ENCODE assay signal across 23 mouse cellular contexts in the genomic region with DNA sequence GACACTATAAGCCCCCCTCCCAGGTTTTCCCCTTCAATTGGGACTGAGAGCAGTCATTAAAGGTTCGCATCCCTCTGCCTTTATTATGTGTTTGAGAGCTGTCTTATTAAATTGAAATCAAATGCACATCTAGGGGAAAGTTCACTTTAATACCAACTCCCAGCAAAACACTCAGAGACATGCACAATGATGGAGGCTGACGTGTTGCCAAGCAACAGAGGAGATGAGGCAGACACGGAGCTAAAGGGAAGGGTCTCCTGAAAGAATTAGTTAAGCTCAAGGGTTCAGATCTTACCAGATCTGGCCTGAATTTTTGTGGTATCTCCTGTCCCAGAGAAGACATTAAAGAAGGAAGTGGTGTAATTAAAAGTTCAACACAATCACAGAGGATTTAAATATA.
DNase-seq lines count a peak whose midpoint lies in the region; ATAC-seq and TF ChIP-seq lines count a peak whose summit lies in the region.
"Had no signal": no experiment of that assay in that cellular context is flagged by ENCODE, and none has a peak within 500 bp of the region (broad histone marks: within the 10 kb centered on the region; RNA-seq: fewer than 3 reads in every experiment).

No protein-coding gene starts in this region.

- H3K4me1 ChIP-seq in hindbrain, embryonic 13.5 days (replicated peaks) = peaks cover 19% of the 10 kb centered on the region
- 0 out of 2 replicates have a peak, but pooled peaks cover 8% of the 10 kb centered on the region for H3K4me1 ChIP-seq in hindbrain, embryonic 14.5 days (replicated peaks; ENCODE audit: control insufficient read depth, insufficient read depth, low read length)
- peaks cover 10% of the 10 kb centered on the region for H3K4me1 ChIP-seq in midbrain, embryonic 16.5 days (ENCODE audit: control insufficient read depth, insufficient read depth, low read length)
- H3K4me1 ChIP-seq: embryonic facial prominence, embryonic 15.5 days; heart, embryonic 15.5 days; intestine, embryonic 15.5 days; limb, embryonic 13.5 days; liver, embryonic 13.5 days; stomach, embryonic 15.5 days had no signal

- intact Hi-C loops in left cerebral cortex, postnatal 25 days (cut with DNase I) = no loop called here

- H3K9ac ChIP-seq in hindbrain, embryonic 13.5 days = no peak overlapping the region
- no peak overlapping the region for H3K9ac ChIP-seq in hindbrain, embryonic 14.5 days
- H3K9ac ChIP-seq in midbrain, embryonic 16.5 days (ENCODE audit: low read depth, low read length) = no peak overlapping the region
- H3K9ac ChIP-seq: embryonic facial prominence, embryonic 15.5 days; heart, embryonic 15.5 days; intestine, embryonic 15.5 days; limb, embryonic 13.5 days; liver, embryonic 13.5 days; lung, embryonic 14.5 days; stomach, embryonic 15.5 days had no signal

- TF ChIP-seq CTCF in brain, embryonic 14.5 days (IDR thresholded peaks at IDR 0.05; ENCODE audit: borderline replicate concordance, extremely low read depth, insufficient read depth, insufficient read length) = no peak

- no peak overlapping the region for H3K4me2 ChIP-seq in hindbrain, embryonic 13.5 days
- no peak overlapping the region for H3K4me2 ChIP-seq in hindbrain, embryonic 14.5 days (replicated peaks)
- H3K4me2 ChIP-seq in midbrain, embryonic 16.5 days (ENCODE audit: low read length) = 0 out of 2 replicates have a peak overlapping the region, but pooled peaks have one; percentile 4
- H3K4me2 ChIP-seq: embryonic facial prominence, embryonic 15.5 days; heart, embryonic 15.5 days; intestine, embryonic 15.5 days; limb, embryonic 13.5 days; liver, embryonic 13.5 days; lung, embryonic 14.5 days; stomach, embryonic 15.5 days had no signal

- 31% methylated on average over 3 of the region's 3 CpGs for WGBS in hindbrain, embryonic 13.5 days
- WGBS in hindbrain, embryonic 14.5 days = 25% methylated on average over 3 of the region's 3 CpGs
- WGBS in midbrain, embryonic 16.5 days = 21% methylated on average over 3 of the region's 3 CpGs

- H3K27me3 ChIP-seq in hindbrain, embryonic 13.5 days = no peaks in the 10 kb centered on the region
- H3K27me3 ChIP-seq in hindbrain, embryonic 14.5 days (ENCODE audit: control insufficient read depth, insufficient read depth, low read length) = no peaks in the 10 kb centered on the region
- H3K27me3 ChIP-seq in midbrain, embryonic 16.5 days (ENCODE audit: control insufficient read depth, insufficient read depth, low read depth, low read length) = no peaks in the 10 kb centered on the region
- H3K27me3 ChIP-seq: embryonic facial prominence, embryonic 15.5 days; heart, embryonic 15.5 days; intestine, embryonic 15.5 days; limb, embryonic 13.5 days; liver, embryonic 13.5 days; stomach, embryonic 15.5 days had no signal

- H3K27ac ChIP-seq in hindbrain, embryonic 13.5 days = no peak overlapping the region
- no peak overlapping the region for H3K27ac ChIP-seq in hindbrain, embryonic 14.5 days
- H3K27ac ChIP-seq in midbrain, embryonic 16.5 days (ENCODE audit: low read length) = peak overlapping the region; percentile 12; the same call in 1 of the 2 replicates
- H3K27ac ChIP-seq: embryonic facial prominence, embryonic 15.5 days; heart, embryonic 15.5 days; intestine, embryonic 15.5 days; limb, embryonic 13.5 days; liver, embryonic 13.5 days; stomach, embryonic 15.5 days had no signal

- H3K9me3 ChIP-seq in hindbrain, embryonic 13.5 days = no peaks in the 10 kb centered on the region
- no peaks in the 10 kb centered on the region for H3K9me3 ChIP-seq in hindbrain, embryonic 14.5 days (ENCODE audit: control insufficient read depth, low read length)
- H3K9me3 ChIP-seq in midbrain, embryonic 16.5 days (replicated peaks; ENCODE audit: control insufficient read depth, low read length, poor library complexity, severe bottlenecking) = no peaks in the 10 kb centered on the region
- H3K9me3 ChIP-seq: embryonic facial prominence, embryonic 15.5 days; heart, embryonic 15.5 days; intestine, embryonic 15.5 days; limb, embryonic 13.5 days; liver, embryonic 13.5 days; stomach, embryonic 15.5 days had no signal

- no peak for DNase-seq in hindbrain, embryonic 14.5 days (ENCODE audit: low spot score)
- peak; percentile 8 for DNase-seq in R1 (ENCODE audit: low read depth, low spot score)
- peak; percentile 80 for DNase-seq in brain, embryonic 14.5 days (ENCODE audit: low read depth)
- DNase-seq in left cerebral cortex, postnatal 25 days (ENCODE audit: low spot score in 2 of 2) = no peak
- DNase-seq in c-Kit-positive CD71-positive TER-119-positive erythroid progenitor cells, embryonic 14.5 days (ENCODE audit: low spot score) = no peak
- DNase-seq in B cell, adult 2 months = no peak
- DNase-seq: adrenal gland, postnatal 14 days; cerebellum, adult 11 months; cerebellum, adult 9-11 months; gastrocnemius, postnatal 36 days; heart, postnatal 36 days; kidney, adult 8-10 months; kidney, postnatal 10 days; liver, embryonic 13.5 days; lung, embryonic 14.5 days; thymus, postnatal 25 days had no signal

- no peak overlapping the region for H3K4me3 ChIP-seq in hindbrain, embryonic 13.5 days
- no peak overlapping the region for H3K4me3 ChIP-seq in hindbrain, embryonic 14.5 days (replicated peaks; ENCODE audit: low read length)
- H3K4me3 ChIP-seq in midbrain, embryonic 16.5 days (ENCODE audit: low read depth, low read length) = no peak overlapping the region
- H3K4me3 ChIP-seq: embryonic facial prominence, embryonic 15.5 days; heart, embryonic 15.5 days; intestine, embryonic 15.5 days; limb, embryonic 13.5 days; liver, embryonic 13.5 days; stomach, embryonic 15.5 days had no signal

- no peak for TF ChIP-seq POLR2A in brain, embryonic 14.5 days (IDR thresholded peaks at IDR 0.05; ENCODE audit: borderline replicate concordance, extremely low read depth, insufficient read depth, insufficient read length, poor library complexity, severe bottlenecking)

- peak; percentile 36; the same call in 1 of the 2 replicates for ATAC-seq in hindbrain, embryonic 13.5 days (ENCODE audit: low FRiP score)
- ATAC-seq in hindbrain, embryonic 14.5 days (ENCODE audit: low FRiP score) = no peak
- ATAC-seq in midbrain, embryonic 16.5 days = peak; percentile 75
- ATAC-seq: intestine, embryonic 15.5 days had no signal

- H3K36me3 ChIP-seq in hindbrain, embryonic 13.5 days = no peaks in the 10 kb centered on the region
- H3K36me3 ChIP-seq in hindbrain, embryonic 14.5 days (replicated peaks; ENCODE audit: control insufficient read depth, insufficient read depth) = no peaks in the 10 kb centered on the region
- no peaks in the 10 kb centered on the region for H3K36me3 ChIP-seq in midbrain, embryonic 16.5 days (ENCODE audit: control insufficient read depth, insufficient read depth, low read length)
- H3K36me3 ChIP-seq: embryonic facial prominence, embryonic 15.5 days; heart, embryonic 15.5 days; intestine, embryonic 15.5 days; limb, embryonic 13.5 days; liver, embryonic 13.5 days; stomach, embryonic 15.5 days had no signal

Comparison
In these comparisons a context has a peak if more than half of its experiments do, and no peak if none do; other contexts are left out.
1. DNase-seq: peak in R1 (single experiment) and brain, embryonic 14.5 days (single experiment); none in hindbrain, embryonic 14.5 days (single experiment), left cerebral cortex, postnatal 25 days (0 of 2), c-Kit-positive CD71-positive TER-119-positive erythroid progenitor cells, embryonic 14.5 days (single experiment) and B cell, adult 2 months (0 of 2).